Mouse (Mus musculus) liver, embryonic 14.5 days (tissue): ENCODE measurements at regions not wholly inside any gene's neighbourhood (a gene's known extent, or its start where the extent isn't known, plus 50 kb on each side); places are given as distances from the start of the nearest gene placed in this dataset.

Experiments used
- CTCF ChIP-seq: IDR thresholded peaks from 2 replicates; pipeline ENCODE4 v1.5.1; 2016; ENCODE audit warnings: antibody characterized with exemption, low read depth, control low read depth
- EP300 ChIP-seq: IDR thresholded peaks from 2 replicates; pipeline ENCODE4 v1.6.1; 2016; ENCODE audit warnings: antibody characterized with exemption, low read depth

DNA sequence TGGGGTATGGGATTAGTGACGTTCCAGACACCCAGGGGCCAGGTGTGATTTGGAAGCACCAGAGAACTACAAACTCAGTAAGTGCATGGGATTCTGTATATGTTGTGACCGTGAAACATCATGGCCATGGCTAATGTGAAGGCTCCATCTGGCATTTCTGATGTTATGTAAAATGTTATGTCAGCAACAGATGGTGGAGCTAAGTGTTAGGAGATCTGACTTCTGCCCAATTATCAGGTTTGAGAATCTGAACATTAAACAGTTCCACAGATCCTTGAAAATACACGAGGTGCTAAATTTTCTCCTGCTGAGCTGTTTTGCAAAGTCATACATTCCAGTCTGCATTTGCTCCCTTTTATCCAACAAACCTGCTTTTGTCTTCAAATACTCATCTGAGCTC is 223.6 kb upstream of the Egfl6 start:
- no peak for TF ChIP-seq EP300
- TF ChIP-seq CTCF: no peak
